Mouse (Mus musculus): ENCODE measurements around the gene Proca1.

GRCm38 (mm10) chr11:78153778-78154177, 39.4 kb upstream of the Proca1 start:
- TF ChIP-seq CTCF (IDR thresholded peaks at IDR 0.05; ENCODE audit: low read depth) (no peak), EP300 (optimal IDR thresholded peaks at IDR 0.05) (no peak)

All from stomach, postnatal 0 days (tissue).